Mouse (Mus musculus): Measurements from ENCODE around the gene Ces2c.
"Not testable (repeated sequence)": the region's sequence is repeated elsewhere in the genome, so short reads cannot be mapped to it uniquely, and the experiment has no call there.

The Ces2c gene

GRCm38 (mm10) chr8:104846831-104847230 lies at the start of gene Ces2c:
Gene Ces2c (plus strand): TSS chr8:104847068.
- no peak for DNase-seq (ENCODE audit: low spot score)

GRCm38 (mm10) chr8:104799385-104799784 lies 47.5 kb upstream of the Ces2c start:
- DNase-seq (ENCODE audit: low spot score) = no peak

GRCm38 (mm10) chr8:104806127-104806526 lies 40.7 kb upstream of the Ces2c start:
- no peak for DNase-seq (ENCODE audit: low spot score)

- DNase-seq (ENCODE audit: low spot score) = no peak
Observed at GRCm38 (mm10) chr8:104808542-104809413, 38.1 kb upstream of the Ces2c start.

- no peak for DNase-seq (ENCODE audit: low spot score)
Observed at GRCm38 (mm10) chr8:104809436-104809835, 37.4 kb upstream of the Ces2c start.

GRCm38 (mm10) chr8:104826912-104827311 lies 20.0 kb upstream of the Ces2c start:
- no peak for DNase-seq (ENCODE audit: low spot score)

GRCm38 (mm10) chr8:104828221-104828620 lies 18.6 kb upstream of the Ces2c start:
- no peak for DNase-seq (ENCODE audit: low spot score)

- no peak for DNase-seq (ENCODE audit: low spot score)
Observed at GRCm38 (mm10) chr8:104831440-104831839, 15.4 kb upstream of the Ces2c start, which contains the start of gene Ces2b. Gene Ces2b (plus strand): TSS chr8:104831572.

- no peak for DNase-seq (ENCODE audit: low spot score)
Observed at GRCm38 (mm10) chr8:104841360-104842078, 5.3 kb upstream of the Ces2c start.

GRCm38 (mm10) chr8:104847741-104848462 lies 1.0 kb downstream of the Ces2c start:
- no peak for DNase-seq (ENCODE audit: low spot score)

GRCm38 (mm10) chr8:104866844-104867531 lies 20.1 kb downstream of the Ces2c start:
- not testable (repeated sequence) for DNase-seq (ENCODE audit: low spot score)

- not testable (repeated sequence) for DNase-seq (ENCODE audit: low spot score)
Observed at GRCm38 (mm10) chr8:104868876-104869275, 22.0 kb downstream of the Ces2c start.

GRCm38 (mm10) chr8:104886223-104886926 lies 39.5 kb downstream of the Ces2c start:
- not testable (repeated sequence) for DNase-seq (ENCODE audit: low spot score)

- DNase-seq (ENCODE audit: low spot score) = no peak
Observed at GRCm38 (mm10) chr8:104901746-104902145, 54.9 kb downstream of the Ces2c start.

All from c-Kit-positive CD71-positive TER-119-positive erythroid progenitor cells, embryonic 14.5 days (primary cell).